Mouse (Mus musculus): ENCODE measurements around the gene Cenpn. TPM values are rescaled to one million over a fixed set of nuclear protein-coding genes. Genes with fewer than 3 reads are reported as not detected.

The Cenpn gene
- total RNA-seq, 2 experiments from 2014 or later, result 11.9 to 14.2 TPM

- no peak for ATAC-seq (replicated peaks; ENCODE audit: low FRiP score, poor library complexity, severe bottlenecking)
Measured at GRCm38 (mm10) chr8:116989842-116990241, 68.3 kb downstream of the Cenpn start.

Other genes with a start within 250 kb of the Cenpn start
- 1.9 and 2.1 TPM in 2 replicates for gene Cdyl2, start 188.7 kb upstream of the Cenpn start, total RNA-seq (2015; ENCODE audit: low replicate concordance)
- gene Cdyl2, start 188.7 kb upstream of the Cenpn start, total RNA-seq (2017; ENCODE audit: low replicate concordance), result 2.5 and 3.6 TPM in 2 replicates
- gene Cmc2, start 275 bp upstream of the Cenpn start, total RNA-seq (2015; ENCODE audit: low replicate concordance), result 12.5 and 20.0 TPM in 2 replicates
- 26.9 and 35.7 TPM in 2 replicates for gene Cmc2, start 275 bp upstream of the Cenpn start, total RNA-seq (2017; ENCODE audit: low replicate concordance)
- gene Atmin, start 21.7 kb downstream of the Cenpn start, total RNA-seq (2015; ENCODE audit: low replicate concordance), result 3.3 and 5.0 TPM in 2 replicates
- 2.8 and 3.9 TPM in 2 replicates for gene Atmin, start 21.7 kb downstream of the Cenpn start, total RNA-seq (2017; ENCODE audit: low replicate concordance)
- not detected in 2 replicates for gene 1700030J22Rik, start 57.2 kb downstream of the Cenpn start, total RNA-seq (2015; ENCODE audit: low replicate concordance)
- not detected in 2 replicates for gene 1700030J22Rik, start 57.2 kb downstream of the Cenpn start, total RNA-seq (2017; ENCODE audit: low replicate concordance)
- gene Gcsh, start 71.8 kb downstream of the Cenpn start, total RNA-seq (2015; ENCODE audit: low replicate concordance), result 9.8 and 19.0 TPM in 2 replicates
- gene Gcsh, start 71.8 kb downstream of the Cenpn start, total RNA-seq (2017; ENCODE audit: low replicate concordance), result 9.8 and 11.2 TPM in 2 replicates
- not detected in 2 replicates for gene Pkd1l2, start 160.7 kb downstream of the Cenpn start, total RNA-seq (2015; ENCODE audit: low replicate concordance)
- gene Pkd1l2, start 160.7 kb downstream of the Cenpn start, total RNA-seq (2017; ENCODE audit: low replicate concordance), result not detected in 2 replicates
- gene Bco1, start 174.1 kb downstream of the Cenpn start, total RNA-seq (2015; ENCODE audit: low replicate concordance), result not detected in 2 replicates
- not detected in 2 replicates for gene Bco1, start 174.1 kb downstream of the Cenpn start, total RNA-seq (2017; ENCODE audit: low replicate concordance)
- gene Gan, start 236.4 kb downstream of the Cenpn start, total RNA-seq (2015; ENCODE audit: low replicate concordance), result 18.1 and 25.9 TPM in 2 replicates
- gene Gan, start 236.4 kb downstream of the Cenpn start, total RNA-seq (2017; ENCODE audit: low replicate concordance), result 29.7 and 31.4 TPM in 2 replicates

Data from erythroblast, adult 5-6 weeks (primary cell).